Mouse (Mus musculus) liver, postnatal 0 days (tissue): Measurements from ENCODE around the gene Usp6nl.

Experiments used
- CTCF ChIP-seq: sonication (generic); IDR thresholded peaks from 2 replicates; pipeline ENCODE4 v1.5.1; 2016; ENCODE audit warnings: antibody characterized with exemption, low read depth
- EP300 ChIP-seq: IDR thresholded peaks from 2 replicates; pipeline ENCODE4 v1.6.1; 2016; ENCODE audit warnings: antibody characterized with exemption, low read depth, mild to moderate bottlenecking

GRCm38 (mm10) chr2:6445858-6446257, 123.4 kb downstream of the Usp6nl start:
- TF ChIP-seq CTCF = 0 out of 2 replicates have a peak, but pooled peaks have one; percentile 17
- no peak for TF ChIP-seq EP300
